Mouse (Mus musculus) layer of hippocampus, postnatal 14 days (tissue): ENCODE measurements around the gene Gss. TPM values are rescaled to one million over a fixed set of nuclear protein-coding genes. Genes with fewer than 3 reads are reported as not detected.

Experiments
- DNase-seq, 2 experiments: peaks; one replicate each; pipeline ENCODE4 v3.0.0; 2021 to 2022; ENCODE audit warnings: low spot score in 2 of 2, mixed read lengths in 1 of 2
- microRNA-seq, 2 experiments: library from miRNA; unstranded; fragments of <30 nt; microRNA quantifications; one replicate each; pipeline ENCODE4 v1.2.0; 2021
- total RNA-seq, 2 experiments: library from RNA; stranded (reverse); gene quantifications; 2 replicates each; pipeline ENCODE4 v1.2.3; 2021

Gss gene
- total RNA-seq, 2 experiments from 2014 or later: 14.5 to 16.4 TPM

- DNase-seq: no peak
These were observed 73.9 kb downstream of the Gss start for GRCm38 (mm10) chr2:155518531-155519270.

DNA sequence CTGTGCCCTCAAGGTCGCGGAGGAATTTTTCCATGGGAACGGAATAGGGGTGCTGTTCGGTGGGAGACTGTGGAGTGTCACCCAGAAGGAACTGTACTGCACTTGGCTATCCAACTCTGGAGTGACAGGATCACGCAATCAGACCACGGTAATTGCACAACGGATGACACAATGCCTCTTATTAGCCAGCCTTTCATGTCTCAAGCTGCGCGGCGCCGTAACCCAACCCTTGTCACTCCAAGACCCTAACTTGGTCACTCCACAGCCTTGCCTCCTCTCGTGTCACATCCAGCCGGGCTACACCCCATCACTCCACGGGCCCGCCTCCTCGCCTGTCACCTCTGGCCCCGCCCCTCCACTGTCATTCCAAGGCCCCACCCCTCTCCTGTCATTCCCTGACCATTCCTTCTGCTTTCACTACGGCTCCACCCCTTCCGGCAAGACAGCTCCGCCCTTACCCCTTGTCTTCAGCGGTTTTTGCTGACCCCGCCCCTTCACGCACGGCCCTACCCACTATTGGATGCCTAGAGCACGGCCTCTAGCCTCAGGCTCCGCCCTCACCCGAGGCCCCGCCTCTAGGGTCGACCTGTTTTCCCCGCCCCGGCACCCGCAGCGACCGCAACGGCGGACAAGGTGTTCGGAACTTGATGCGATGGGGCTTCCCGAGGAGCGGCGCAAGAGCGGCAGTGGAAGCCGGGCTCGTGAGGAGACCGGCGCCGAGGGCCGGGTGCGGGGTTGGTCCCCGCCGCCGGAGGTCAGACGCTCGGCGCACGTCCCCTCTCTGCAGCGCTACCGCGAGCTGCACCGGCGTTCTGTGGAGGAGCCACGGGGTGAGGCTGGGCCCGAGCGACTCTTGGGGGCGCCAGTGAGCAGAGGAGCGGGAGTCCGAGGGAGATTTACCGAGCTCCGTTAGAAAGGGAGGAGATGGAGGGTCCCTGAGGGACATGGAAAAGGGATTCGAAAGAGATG lies 74.9 kb downstream of the Gss start, which contains the start of the genes Acss2 and Ggt7:
Gene Acss2, plus strand, starts transcription at position 494 of the 969 bp plus-strand sequence.
Gene Ggt7, minus strand, starts transcription at position 783 of the 969 bp plus-strand sequence.
- DNase-seq: peak; percentile 99

- DNase-seq: peak; percentile 68 to 87
These were observed 76.7 kb downstream of the Gss start for GRCm38 (mm10) chr2:155515941-155516340.

DNA sequence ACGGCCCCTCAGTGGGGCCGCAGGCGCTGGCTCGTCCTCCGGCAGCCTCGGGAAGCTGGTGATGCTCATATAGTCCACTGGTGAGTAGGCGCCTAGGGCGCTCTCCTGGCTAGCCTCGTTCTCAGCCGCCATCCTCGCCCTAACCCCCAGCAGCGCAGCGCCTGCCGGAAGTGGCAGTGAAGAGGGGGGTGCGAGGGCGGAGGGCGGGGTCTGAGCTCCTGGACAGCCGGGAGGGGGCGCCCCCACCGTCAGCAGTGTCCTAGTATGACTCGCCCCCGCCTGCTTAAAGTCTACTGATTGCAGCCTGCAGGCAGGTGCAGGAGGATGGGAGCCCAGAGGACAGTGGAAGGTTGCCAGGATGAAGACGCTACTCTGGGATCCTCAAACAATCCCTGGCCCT lies 77.9 kb downstream of the Gss start:
- DNase-seq: peak; percentile 80 to 84

DNA sequence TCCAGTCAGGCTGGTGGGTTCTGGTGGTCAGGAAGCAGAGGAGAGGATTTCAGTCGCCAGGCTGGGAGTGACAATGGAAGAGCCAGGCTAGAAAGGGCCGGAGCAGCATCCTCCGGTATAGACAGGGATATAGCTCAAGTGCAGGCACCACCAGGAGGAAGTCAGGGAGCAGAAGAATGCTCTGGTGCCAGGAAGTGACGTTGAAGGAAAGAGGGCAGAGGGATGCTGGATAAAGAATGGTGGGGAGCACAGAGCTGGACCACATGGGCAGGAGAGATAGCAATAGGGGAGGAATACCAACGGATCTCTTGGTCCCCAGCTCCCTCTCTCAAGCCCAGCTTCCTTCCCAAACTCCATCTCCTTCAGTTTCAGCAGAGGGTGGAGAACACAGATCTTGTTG lies 79.1 kb downstream of the Gss start:
- no peak for DNase-seq

Small RNAs within 50 kb of the gene (microRNA-seq; reads per million reads assigned to microRNA genes)
- gene Mir499: 1.1 to 2.0 reads per million in 2 experiments

Other genes starting within 250 kb of the Gss start
- 10 to 100 TPM; 22.5 to 23.5 TPM for gene Pigu, start 235.4 kb downstream of the Gss start, total RNA-seq
- gene Trp53inp2, start 211.8 kb downstream of the Gss start, total RNA-seq: 100 to 1,000 TPM; 235 TPM
- gene Ncoa6, start 118.9 kb downstream of the Gss start, total RNA-seq: 10 to 100 TPM; 61.1 to 71.8 TPM
- 10 to 100 TPM; 60.4 to 63.1 TPM for gene Acss2, start 74.9 kb downstream of the Gss start, total RNA-seq
- 100 to 1,000 TPM; 107 to 119 TPM for gene Ggt7, start 74.6 kb downstream of the Gss start, total RNA-seq
- 1 to 10 TPM; 3.1 to 4.9 TPM for gene Myh7b, start 18.4 kb upstream of the Gss start, total RNA-seq
- 100 to 1,000 TPM; 149 to 156 TPM for gene Trpc4ap, start 99.6 kb upstream of the Gss start, total RNA-seq
- 10 to 100 TPM; 18.2 to 19.6 TPM for gene Edem2, start 136.7 kb upstream of the Gss start, total RNA-seq
- gene Gm17581, start 143.1 kb upstream of the Gss start, total RNA-seq: not detected
- gene Procr, start 158.3 kb upstream of the Gss start, total RNA-seq: 1 to 10 TPM; 1.3 to 1.6 TPM
- gene Mmp24, start 182.5 kb upstream of the Gss start, total RNA-seq: 10 to 100 TPM; 50.0 to 53.3 TPM
- 10 to 100 TPM; 43.8 to 45.6 TPM for gene BC029722, start 226.6 kb upstream of the Gss start, total RNA-seq
- gene Eif6, start 234.1 kb upstream of the Gss start, total RNA-seq: 10 to 100 TPM; 68.1 to 69.9 TPM
- not detected for gene Fam83c, start 242.0 kb upstream of the Gss start, total RNA-seq